Mouse (Mus musculus) neural tube, embryonic 14.5 days (tissue): ENCODE results near the gene Gfap. TPM values are rescaled to one million over a fixed set of nuclear protein-coding genes. Genes with fewer than 3 reads are reported as not detected.

Experiments used
- ATAC-seq: fragments of 200-750 bp; cut with Nextera tagmentation; 2 replicates; pipeline ENCODE4 v1.8.0; 2017; ENCODE audit warnings: low read depth, mild to moderate bottlenecking, moderate TSS enrichment, moderate library complexity
- H3K27ac ChIP-seq: fragments of 300-500 bp; sonication (generic); 2 replicates; pipeline ENCODE4 v1.5.1; 2014; ENCODE audit warnings: low read depth, mild to moderate bottlenecking, control low read depth, low read length, moderate library complexity, mixed read lengths
- H3K27me3 ChIP-seq: fragments of 300-500 bp; sonication (generic); 2 replicates; pipeline ENCODE4 v1.6.1; 2014; ENCODE audit warnings: low read length; ENCODE audit not compliant: control insufficient read depth, insufficient read depth
- H3K36me3 ChIP-seq: fragments of 300-500 bp; sonication (generic); 2 replicates; pipeline ENCODE4 v1.6.1; 2014; ENCODE audit warnings: low read length, mixed read lengths; ENCODE audit not compliant: control insufficient read depth, insufficient read depth
- H3K4me1 ChIP-seq: fragments of 300-500 bp; sonication (generic); 2 replicates; pipeline ENCODE4 v1.6.1; 2014; ENCODE audit warnings: low read length; ENCODE audit not compliant: control insufficient read depth, insufficient read depth
- H3K4me2 ChIP-seq: fragments of 300-500 bp; sonication (generic); 2 replicates; pipeline ENCODE4 v1.6.1; 2014; ENCODE audit warnings: mild to moderate bottlenecking, low read depth, low read length, control low read depth
- H3K4me3 ChIP-seq: fragments of 300-500 bp; sonication (generic); 2 replicates; pipeline ENCODE4 v1.5.1; 2014; ENCODE audit warnings: low read depth, low read length, control low read depth, mixed read lengths
- H3K9ac ChIP-seq: fragments of 300-500 bp; sonication (generic); replicated peaks from 2 replicates; pipeline ENCODE4 v1.6.1; 2014; ENCODE audit warnings: low read depth, mild to moderate bottlenecking, control low read depth, low read length, mixed read lengths
- H3K9me3 ChIP-seq: fragments of 300-500 bp; sonication (generic); 2 replicates; pipeline ENCODE4 v1.6.1; 2016; ENCODE audit warnings: low read length; ENCODE audit not compliant: control insufficient read depth
- WGBS: fragments of 180-500 bp; shearing (Covaris S2); extraction: QIAGEN DNeasy Blood & Tissue Kit; methylation state at CpG from one replicate; pipeline ENCODE4 v1.1.7; 2014; 5-methylcytosine and 5-hydroxymethylcytosine counted together
- polyA plus RNA-seq: library from polyadenylated mRNA; unstranded; fragments of >200 nt; fragmentation: Nextera tagmentation; extraction: Ambion mirVana; gene quantifications from 2 replicates; pipeline ENCODE4 v1.2.1, GENCODE M21; 2014

The Gfap gene
- polyA plus RNA-seq, 1 experiment from 2014 or later = 0.88 TPM

DNA sequence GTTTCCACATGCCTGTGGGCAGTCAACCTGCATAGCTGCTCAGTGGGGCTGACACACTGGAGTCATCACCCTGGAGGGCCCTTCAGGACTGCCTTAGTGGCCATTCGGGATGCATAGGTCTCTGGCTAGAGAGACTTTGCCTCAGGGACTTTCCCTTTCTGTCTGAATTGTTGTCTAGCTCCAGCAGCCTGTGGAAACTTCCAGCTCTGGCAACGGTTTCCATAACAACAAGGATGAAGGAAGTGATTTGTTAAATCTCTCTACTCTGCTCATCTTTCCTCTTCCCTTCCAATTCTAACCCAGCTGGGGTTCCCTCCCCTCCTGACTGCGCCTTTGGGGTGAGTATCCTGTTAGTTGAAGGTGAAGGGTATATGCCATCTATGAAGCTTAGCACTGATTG lies 12.6 kb downstream of the Gfap start:
- Histone ChIP-seq H3K4me3 (no peak overlapping the region), H3K27me3 (peaks cover 6% of the 10 kb centered on the region), H3K4me2 (no peak overlapping the region), H3K4me1 (no peaks in the 10 kb centered on the region), H3K36me3 (no peaks in the 10 kb centered on the region), H3K9ac (no peak overlapping the region), H3K27ac (no peak overlapping the region), H3K9me3 (no peaks in the 10 kb centered on the region)
- no peak for ATAC-seq
- WGBS = 64% methylated on average over 3 of the region's 3 CpGs

DNA sequence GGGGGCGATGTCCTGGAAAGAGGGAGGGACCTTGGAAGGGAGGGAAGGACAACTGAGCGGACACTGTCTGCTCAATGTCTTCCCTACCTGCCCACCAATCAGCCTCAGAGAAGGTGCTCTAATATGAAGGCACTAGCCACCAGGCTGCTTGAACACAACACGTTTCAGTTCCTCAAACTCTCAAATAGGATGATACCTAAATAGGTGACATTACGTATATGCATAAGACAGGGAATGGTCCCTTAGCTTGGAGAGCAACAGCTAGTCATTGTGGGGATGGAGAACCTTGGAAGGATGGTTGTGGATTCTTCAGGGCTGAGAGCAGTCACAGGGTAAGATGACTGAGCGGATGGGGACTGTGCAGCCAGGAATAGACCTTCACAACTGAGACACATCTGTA lies 13.3 kb downstream of the Gfap start:
- ATAC-seq = no peak
- Histone ChIP-seq H3K4me2 (no peak overlapping the region), H3K27ac (no peak overlapping the region), H3K36me3 (no peaks in the 10 kb centered on the region), H3K4me1 (no peaks in the 10 kb centered on the region), H3K4me3 (no peak overlapping the region), H3K27me3 (peaks cover 2% of the 10 kb centered on the region; the same call in 1 of the 2 replicates), H3K9me3 (no peaks in the 10 kb centered on the region), H3K9ac (no peak overlapping the region)
- 83% methylated on average over 5 of the region's 5 CpGs for WGBS

DNA sequence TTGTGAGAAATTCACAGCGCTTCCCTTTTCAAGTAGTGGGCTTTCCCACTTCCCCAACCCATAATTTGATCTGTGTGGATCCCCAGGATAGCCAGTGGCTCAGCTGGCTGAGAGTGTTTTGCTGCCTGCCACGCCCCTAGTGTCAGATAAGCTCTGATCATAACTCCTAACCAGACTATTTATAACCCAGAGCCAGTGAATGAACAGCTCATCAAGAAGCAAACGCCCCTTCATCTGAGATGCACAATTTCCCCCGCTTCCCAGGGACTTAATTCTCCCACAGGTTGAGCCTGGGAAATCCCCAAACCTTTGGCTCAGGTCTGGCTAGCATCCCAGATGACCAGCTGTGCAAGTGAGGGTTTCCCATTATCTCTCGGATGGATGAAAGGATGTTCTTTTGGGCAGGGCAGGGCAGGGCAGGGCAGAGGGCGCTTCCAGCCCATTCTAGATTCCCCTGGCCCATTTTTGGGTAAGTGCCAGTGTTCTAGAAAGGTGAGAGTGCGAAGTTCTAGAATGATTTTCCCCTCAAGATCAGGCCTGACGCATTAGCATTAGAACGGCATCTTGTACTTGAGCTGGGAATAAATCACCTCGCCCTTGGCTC lies 16.0 kb downstream of the Gfap start, which contains the start of gene Fam187a:
Gene Fam187a, plus strand, starts transcription at position 554 of the 604 bp plus-strand sequence.
- Histone ChIP-seq H3K4me1 (peaks cover 8% of the 10 kb centered on the region), H3K27me3 (no peaks in the 10 kb centered on the region), H3K9ac (no peak within 1 kb of the TSS), H3K4me2 (no peak within 1 kb of the TSS), H3K27ac (no peak within 1 kb of the TSS), H3K9me3 (no peaks in the 10 kb centered on the region), H3K4me3 (no peak within 1 kb of the TSS), H3K36me3 (no peaks in the 10 kb centered on the region)
- ATAC-seq = no peak
- WGBS = 49% methylated on average over 10 of the region's 10 CpGs

DNA sequence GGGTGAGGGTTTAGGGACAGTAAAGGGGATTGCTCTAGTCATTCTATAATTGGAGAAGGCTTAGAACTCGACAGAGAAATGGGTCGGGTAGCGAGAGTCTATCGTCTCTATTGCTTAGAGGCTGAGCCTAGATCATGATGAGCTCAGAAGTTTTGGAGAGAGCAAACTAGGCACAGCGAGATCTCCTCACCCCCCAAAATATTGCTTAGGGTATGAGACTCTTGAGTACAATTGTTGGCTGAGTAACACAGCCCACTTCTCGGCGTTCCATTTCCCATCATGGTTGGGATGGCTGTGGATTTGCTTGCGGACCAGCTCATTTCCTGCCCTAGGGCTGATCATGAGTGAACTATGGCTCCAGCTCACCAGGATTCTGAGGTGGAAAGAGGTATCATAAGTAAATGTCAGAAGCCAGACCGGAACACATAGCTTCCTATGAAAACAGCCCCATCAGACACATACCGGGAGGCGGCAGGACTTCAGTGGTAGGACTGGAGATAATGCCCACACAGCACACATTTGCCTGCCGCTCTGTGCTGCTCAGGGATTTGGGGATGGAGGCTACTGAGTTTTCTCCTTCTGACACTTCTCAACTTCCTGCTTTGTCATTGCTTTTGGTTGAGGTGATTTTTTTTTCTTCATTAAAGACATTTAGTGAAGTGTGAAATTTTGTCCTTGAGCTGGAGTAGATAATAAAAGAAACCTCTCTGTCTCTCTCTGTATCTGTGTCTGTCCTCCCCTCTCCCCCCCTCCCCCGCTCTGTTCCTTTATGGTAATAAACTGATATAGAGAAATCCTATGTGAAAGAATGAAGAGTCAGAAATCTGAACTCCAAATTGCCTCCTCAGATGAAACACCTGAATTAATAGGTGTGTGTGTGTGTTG lies 19.2 kb downstream of the Gfap start:
- Histone ChIP-seq H3K9me3 (no peaks in the 10 kb centered on the region), H3K27me3 (no peaks in the 10 kb centered on the region), H3K36me3 (peaks cover 6% of the 10 kb centered on the region; the same call in 1 of the 2 replicates), H3K9ac (peak overlapping the region; percentile 72), H3K4me2 (peak overlapping the region; percentile 75), H3K4me3 (peak overlapping the region; percentile 56), H3K4me1 (peaks cover 12% of the 10 kb centered on the region), H3K27ac (peak overlapping the region; percentile 86)
- 17% methylated on average over 13 of the region's 13 CpGs for WGBS
- ATAC-seq = no peak; the same call in 1 of the 2 replicates

DNA sequence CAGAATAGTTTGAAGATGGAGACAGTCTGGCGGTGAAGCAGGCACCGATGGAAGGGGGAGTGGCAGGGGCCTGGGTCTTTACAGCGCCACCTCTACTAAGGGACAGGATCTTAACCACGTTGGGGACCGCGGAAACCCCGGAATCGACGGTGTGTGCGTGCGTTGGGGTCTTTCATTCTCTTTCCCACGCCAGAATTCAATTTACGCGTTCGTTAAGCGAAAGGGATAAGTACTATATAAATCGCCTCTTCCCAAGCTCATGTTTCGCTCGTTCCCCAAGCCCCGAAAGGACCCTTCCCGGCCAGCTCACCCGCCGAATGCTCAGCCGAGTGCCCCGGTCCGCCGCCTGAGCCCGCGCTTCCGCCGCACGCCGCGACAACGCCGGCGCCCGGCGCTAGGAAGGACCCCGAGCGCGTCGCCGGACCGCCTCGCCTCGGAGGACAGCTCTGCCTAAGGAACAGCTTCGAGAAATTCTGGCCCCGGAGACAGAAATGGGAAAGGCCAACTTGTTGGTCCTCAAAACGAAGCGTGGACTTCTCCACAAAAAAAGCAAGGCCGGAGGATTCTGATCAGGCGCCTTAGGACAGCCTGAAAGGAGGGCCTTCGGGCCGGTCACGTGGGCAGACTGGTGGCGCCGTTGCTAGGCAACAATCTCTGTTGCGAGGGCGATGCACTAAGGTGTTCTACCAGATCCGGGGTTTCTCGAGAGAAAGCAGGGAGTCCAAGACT lies 20.0 kb downstream of the Gfap start, which contains the start of the genes Eftud2 and Ccdc103:
Gene Eftud2, minus strand, starts transcription at position 401 of the 729 bp plus-strand sequence.
Gene Ccdc103, plus strand, starts transcription at position 620 of the 729 bp plus-strand sequence.
- Histone ChIP-seq H3K9me3 (no peaks in the 10 kb centered on the region), H3K27me3 (no peaks in the 10 kb centered on the region), H3K4me1 (peaks cover 12% of the 10 kb centered on the region), H3K27ac (peak within 1 kb of the TSS; percentile 86), H3K9ac (peak within 1 kb of the TSS; percentile 72), H3K36me3 (peaks cover 14% of the 10 kb centered on the region; the same call in 1 of the 2 replicates), H3K4me3 (peak within 1 kb of the TSS; percentile 56), H3K4me2 (peak within 1 kb of the TSS; percentile 75)
- peak; percentile 92 for ATAC-seq
- under 1% methylated on average over 59 of the region's 62 CpGs for WGBS

DNA sequence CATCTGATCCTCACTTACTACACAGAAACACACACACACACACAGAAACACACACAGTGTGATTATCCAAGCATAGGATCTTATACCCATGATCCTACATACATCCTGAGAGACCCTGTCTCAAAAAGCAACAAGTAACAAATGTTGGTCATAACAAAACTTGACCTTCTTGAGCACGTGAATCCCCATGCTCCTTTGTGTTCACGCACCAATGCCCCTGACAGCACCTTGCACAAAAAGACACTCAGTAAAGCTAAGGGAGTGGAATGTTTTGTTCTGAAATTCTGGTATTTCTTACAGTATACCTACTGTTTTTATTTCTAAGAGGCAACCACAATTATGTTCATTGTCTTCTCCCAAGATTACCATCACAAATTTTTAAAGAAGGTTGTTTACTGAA lies 21.2 kb downstream of the Gfap start:
- peaks cover 17% of the 10 kb centered on the region; the same call in 1 of the 2 replicates for H3K36me3 ChIP-seq
- WGBS = 66% methylated on average over 2 of the region's 2 CpGs
- peaks cover 12% of the 10 kb centered on the region for H3K4me1 ChIP-seq
- no peak overlapping the region for H3K27ac ChIP-seq
- no peak overlapping the region for H3K4me3 ChIP-seq
- H3K4me2 ChIP-seq = peak overlapping the region; percentile 75
- no peak overlapping the region for H3K9ac ChIP-seq
- no peak for ATAC-seq
- no peaks in the 10 kb centered on the region for H3K9me3 ChIP-seq
- no peaks in the 10 kb centered on the region for H3K27me3 ChIP-seq

DNA sequence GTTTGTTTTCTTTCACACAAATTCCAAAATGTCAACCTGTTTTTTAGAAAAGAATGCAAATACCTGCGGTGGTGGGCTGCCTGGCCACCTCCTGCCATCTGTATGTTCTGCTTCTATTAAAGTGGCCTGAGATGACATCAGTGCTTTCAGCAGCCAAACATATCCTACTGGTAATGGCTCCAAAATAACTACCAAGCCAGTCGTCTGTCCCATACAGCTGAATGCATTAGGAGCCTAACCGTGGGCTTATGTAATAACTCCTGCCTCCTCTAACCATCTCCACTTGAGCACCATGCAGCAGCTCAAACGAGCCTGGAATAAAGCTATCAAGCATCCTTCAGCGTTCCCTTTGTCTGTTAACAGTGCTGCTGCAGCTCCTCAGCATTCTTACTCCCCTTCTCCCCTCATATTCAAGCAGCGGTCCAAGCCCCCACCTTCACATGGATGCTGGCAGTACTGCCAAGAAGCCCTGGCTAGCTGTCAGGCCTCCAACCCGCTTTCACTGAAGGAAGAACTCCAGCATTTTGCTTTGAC lies 25.8 kb downstream of the Gfap start:
- no peak overlapping the region for H3K4me3 ChIP-seq
- no peak overlapping the region for H3K27ac ChIP-seq
- ATAC-seq = no peak
- no peaks in the 10 kb centered on the region for H3K27me3 ChIP-seq
- WGBS = 92% methylated on average over 7 of the region's 7 CpGs
- peaks cover 26% of the 10 kb centered on the region for H3K36me3 ChIP-seq
- peaks cover 5% of the 10 kb centered on the region for H3K4me1 ChIP-seq
- no peak overlapping the region for H3K4me2 ChIP-seq
- H3K9me3 ChIP-seq = no peaks in the 10 kb centered on the region
- no peak overlapping the region for H3K9ac ChIP-seq

DNA sequence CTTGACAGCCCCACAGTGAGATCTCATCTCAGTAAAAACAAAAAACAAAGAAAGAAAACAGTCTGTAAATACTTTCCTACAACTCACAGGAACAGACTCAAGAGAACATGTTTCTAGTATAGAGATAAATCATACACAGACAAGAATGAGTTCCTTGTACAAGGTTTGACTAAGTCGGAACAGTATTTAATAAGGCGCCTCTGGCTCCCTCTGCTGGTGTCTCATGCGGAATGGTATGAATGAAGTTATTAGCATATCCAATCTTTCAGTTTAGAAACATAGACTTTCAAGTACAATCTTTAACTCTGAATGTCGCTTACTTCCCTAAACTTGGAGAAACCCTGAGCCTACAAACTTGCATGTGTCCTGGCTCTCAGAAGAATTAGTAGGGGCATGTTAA lies 36.4 kb downstream of the Gfap start:
- Histone ChIP-seq H3K36me3 (peaks cover 50% of the 10 kb centered on the region), H3K27ac (no peak overlapping the region), H3K9ac (no peak overlapping the region), H3K4me2 (no peak overlapping the region), H3K4me1 (no peaks in the 10 kb centered on the region), H3K9me3 (no peaks in the 10 kb centered on the region), H3K27me3 (no peaks in the 10 kb centered on the region), H3K4me3 (no peak overlapping the region)
- ATAC-seq = no peak
- 45% methylated on average over 4 of the region's 4 CpGs for WGBS
